Mouse (Mus musculus): ENCODE data around the gene Mgll.

DNA sequence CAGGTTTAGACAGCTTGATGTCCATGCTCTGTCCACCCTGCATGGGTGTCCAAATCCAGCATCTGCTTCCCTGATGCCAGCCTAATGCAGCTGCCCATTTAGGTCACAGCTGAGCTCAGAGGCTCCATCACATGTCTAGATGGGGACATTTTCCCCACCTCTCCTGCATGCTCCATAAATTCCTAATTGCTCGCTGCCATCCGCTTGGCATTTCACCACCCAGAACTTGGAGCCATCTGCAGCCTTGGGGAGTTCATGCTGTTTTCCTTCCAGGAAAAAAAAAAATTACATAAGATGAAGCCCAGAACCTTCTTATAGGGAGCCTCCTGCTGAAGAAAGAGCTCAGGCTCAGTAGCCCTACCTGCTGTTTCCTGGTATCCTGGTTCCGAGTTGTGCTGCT, 17.6 kb downstream of the Mgll start:
- TF ChIP-seq CTCF (IDR thresholded peaks at IDR 0.05; ENCODE audit: insufficient read depth, low read depth, low read length) (no peak), POLR2A (IDR thresholded peaks at IDR 0.05; ENCODE audit: insufficient read depth, low read depth, low read length) (no peak)

All from olfactory bulb, adult 2 months (tissue).